Mouse (Mus musculus): Measurements from ENCODE around the gene Arid1b.

Arid1b gene

GRCm38 (mm10) chr17:5022019-5022544 is 27.9 kb downstream of the Arid1b start:
- no peak for DNase-seq

- no peak for DNase-seq
These were observed 29.6 kb downstream of the Arid1b start for GRCm38 (mm10) chr17:5023745-5024144.

- no peak for DNase-seq
These were observed 31.3 kb downstream of the Arid1b start for GRCm38 (mm10) chr17:5025400-5025799.

- no peak for DNase-seq
These were observed 32.4 kb downstream of the Arid1b start for GRCm38 (mm10) chr17:5026578-5026977.

- DNase-seq: no peak
These were observed 35.0 kb downstream of the Arid1b start for GRCm38 (mm10) chr17:5029148-5029547.

GRCm38 (mm10) chr17:5030290-5030689 is 36.2 kb downstream of the Arid1b start:
- no peak for DNase-seq

- DNase-seq: no peak
These were observed 39.2 kb downstream of the Arid1b start for GRCm38 (mm10) chr17:5033346-5033745.

GRCm38 (mm10) chr17:5034201-5034600 is 40.1 kb downstream of the Arid1b start:
- no peak for DNase-seq

GRCm38 (mm10) chr17:5036200-5036835 is 42.2 kb downstream of the Arid1b start:
- no peak for DNase-seq

- DNase-seq: no peak
These were observed 43.1 kb downstream of the Arid1b start for GRCm38 (mm10) chr17:5037199-5037598.

GRCm38 (mm10) chr17:5039826-5040225 is 45.7 kb downstream of the Arid1b start:
- DNase-seq: no peak

- DNase-seq: no peak
These were observed 49.7 kb downstream of the Arid1b start for GRCm38 (mm10) chr17:5043871-5044270.

GRCm38 (mm10) chr17:5045613-5046012 is 51.5 kb downstream of the Arid1b start:
- no peak for DNase-seq

GRCm38 (mm10) chr17:5047373-5047772 is 53.2 kb downstream of the Arid1b start:
- no peak for DNase-seq

GRCm38 (mm10) chr17:5050266-5050665 is 56.1 kb downstream of the Arid1b start:
- no peak for DNase-seq

- DNase-seq: no peak
These were observed 56.9 kb downstream of the Arid1b start for GRCm38 (mm10) chr17:5050970-5051530.

GRCm38 (mm10) chr17:5052091-5052799 is 58.1 kb downstream of the Arid1b start:
- DNase-seq: no peak

GRCm38 (mm10) chr17:5052800-5053179 is 58.7 kb downstream of the Arid1b start:
- no peak for DNase-seq

- DNase-seq: no peak
These were observed 59.1 kb downstream of the Arid1b start for GRCm38 (mm10) chr17:5053201-5053600.

- no peak for DNase-seq
These were observed 61.3 kb downstream of the Arid1b start for GRCm38 (mm10) chr17:5055412-5055811.

- DNase-seq: no peak
These were observed 62.5 kb downstream of the Arid1b start for GRCm38 (mm10) chr17:5056654-5057053.

GRCm38 (mm10) chr17:5057286-5057685 is 63.2 kb downstream of the Arid1b start:
- no peak for DNase-seq

GRCm38 (mm10) chr17:5057944-5058720 is 64.0 kb downstream of the Arid1b start:
- no peak for DNase-seq

All from spleen, adult 18-20 months (tissue).